Mouse (Mus musculus): Measurements from ENCODE around the gene Upb1. TPM values are rescaled to one million over a fixed set of nuclear protein-coding genes. Genes with fewer than 3 reads are reported as not detected.
"Not testable (repeated sequence)": the region's sequence is repeated elsewhere in the genome, so short reads cannot be mapped to it uniquely, and the experiment has no call there.

Gene Upb1
- polyA plus RNA-seq, 1 experiment from 2014 or later, result 1.0 TPM

DNA sequence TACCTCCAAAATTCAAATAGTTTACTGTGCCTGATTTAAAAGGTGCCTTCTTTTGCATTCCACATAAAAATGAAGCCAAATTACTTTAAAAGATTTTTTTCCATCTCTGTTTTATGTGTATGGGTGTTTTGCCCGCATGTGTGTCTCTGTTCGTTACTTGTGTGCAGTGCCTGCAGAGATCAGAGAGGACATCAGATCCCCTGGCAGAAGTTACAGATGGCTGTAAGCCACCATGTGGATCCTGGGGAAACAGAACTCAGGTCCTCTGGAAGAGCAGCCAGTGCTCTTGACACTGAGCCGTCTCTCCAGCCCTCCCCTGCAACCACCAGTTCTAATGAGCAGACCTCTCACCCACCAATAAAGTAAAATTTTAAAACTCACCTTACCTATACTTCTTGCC is 61.8 kb downstream of the Upb1 start:
- ATAC-seq (ENCODE audit: insufficient number of reproducible peaks, insufficient read depth, low FRiP score, low TSS enrichment, low read depth), result no peak
- Histone ChIP-seq H3K27me3 (no peaks in the 10 kb centered on the region), H3K27ac (no peak overlapping the region), H3K4me1 (peaks cover 16% of the 10 kb centered on the region), H3K36me3 (no peaks in the 10 kb centered on the region), H3K4me3 (no peak overlapping the region), H3K9ac (no peak overlapping the region), H3K9me3 (no peaks in the 10 kb centered on the region), H3K4me2 (no peak overlapping the region)
- 77% methylated on average over 3 of the region's 3 CpGs for WGBS

- WGBS, result 30% methylated on average over 6 of the region's 6 CpGs
- Histone ChIP-seq H3K9ac (no peak overlapping the region; the same call in 1 of the 2 replicates), H3K27me3 (no peaks in the 10 kb centered on the region), H3K4me1 (peaks cover 16% of the 10 kb centered on the region), H3K36me3 (no peaks in the 10 kb centered on the region), H3K27ac (peak overlapping the region; percentile 86), H3K4me3 (no peak overlapping the region), H3K9me3 (no peaks in the 10 kb centered on the region), H3K4me2 (peak overlapping the region; percentile 31)
- ATAC-seq (ENCODE audit: insufficient number of reproducible peaks, insufficient read depth, low FRiP score, low TSS enrichment, low read depth), result 0 out of 2 replicates have a peak, but pooled peaks have one; percentile 26
These were observed 65.1 kb downstream of the Upb1 start for GRCm38 (mm10) chr10:75465781-75466550.

- no peak overlapping the region for H3K9ac ChIP-seq
- H3K9me3 ChIP-seq, result no peaks in the 10 kb centered on the region
- H3K27ac ChIP-seq, result no peak overlapping the region
- H3K4me2 ChIP-seq, result no peak overlapping the region
- H3K36me3 ChIP-seq, result no peaks in the 10 kb centered on the region
- 80% methylated on average over 8 of the region's 8 CpGs for WGBS
- peaks cover 7% of the 10 kb centered on the region; the same call in 1 of the 2 replicates for H3K4me1 ChIP-seq
- ATAC-seq (ENCODE audit: insufficient number of reproducible peaks, insufficient read depth, low FRiP score, low TSS enrichment, low read depth), result no peak
- no peak overlapping the region for H3K4me3 ChIP-seq
- H3K27me3 ChIP-seq, result no peaks in the 10 kb centered on the region
These were observed 72.5 kb downstream of the Upb1 start for GRCm38 (mm10) chr10:75473411-75473810.

- H3K27ac ChIP-seq, result no peak overlapping the region
- H3K27me3 ChIP-seq, result no peaks in the 10 kb centered on the region
- no peak overlapping the region for H3K4me2 ChIP-seq
- ATAC-seq (ENCODE audit: insufficient number of reproducible peaks, insufficient read depth, low FRiP score, low TSS enrichment, low read depth), result no peak
- H3K36me3 ChIP-seq, result no peaks in the 10 kb centered on the region
- no peaks in the 10 kb centered on the region for H3K9me3 ChIP-seq
- H3K9ac ChIP-seq, result no peak overlapping the region
- H3K4me3 ChIP-seq, result no peak overlapping the region
- WGBS, result 33% methylated on average over 5 of the region's 5 CpGs
- peaks cover 7% of the 10 kb centered on the region; the same call in 1 of the 2 replicates for H3K4me1 ChIP-seq
These were observed 73.7 kb downstream of the Upb1 start for GRCm38 (mm10) chr10:75474571-75474970.

DNA sequence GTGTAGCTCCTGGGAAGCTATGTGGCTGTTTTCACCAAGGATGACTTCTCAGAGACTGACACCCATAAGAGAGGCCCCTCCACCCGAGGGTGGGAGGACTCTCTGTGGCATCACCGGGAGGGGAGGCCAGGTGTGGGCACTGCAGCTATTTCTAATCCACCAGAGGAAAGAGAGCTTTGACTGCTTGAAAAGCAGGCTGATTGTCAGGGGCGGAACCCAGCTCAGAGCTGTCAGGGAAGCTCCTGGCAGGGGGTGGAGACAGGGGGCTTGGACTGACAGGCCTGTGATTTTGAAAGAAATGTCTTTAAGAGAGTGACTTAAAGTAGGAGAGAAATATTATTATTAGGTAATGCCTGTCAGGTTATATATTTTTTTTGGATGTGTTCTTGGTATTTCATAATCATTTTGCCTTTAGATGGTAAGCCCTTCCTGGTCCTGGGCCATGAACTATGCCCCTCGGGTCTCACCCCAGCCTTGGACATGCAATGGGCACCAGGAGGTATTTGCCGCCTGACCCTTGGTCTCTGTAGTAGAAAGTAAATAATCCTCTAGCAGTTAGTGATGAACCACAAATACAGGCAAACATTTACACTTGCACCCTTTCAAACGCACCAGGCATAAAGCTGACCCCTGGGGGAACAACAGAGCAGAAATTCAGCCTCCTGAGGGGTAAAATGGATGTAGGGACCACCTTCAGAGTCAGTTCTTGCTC is 74.4 kb downstream of the Upb1 start:
- H3K27me3 ChIP-seq; H3K4me1 ChIP-seq; H3K36me3 ChIP-seq; H3K4me3 ChIP-seq; H3K9me3 ChIP-seq; H3K9ac ChIP-seq; ATAC-seq (ENCODE audit: insufficient number of reproducible peaks, insufficient read depth, low FRiP score, low TSS enrichment, low read depth); H3K27ac ChIP-seq; H3K4me2 ChIP-seq: not testable (repeated sequence)
- WGBS, result 32% methylated on average over 5 of the region's 6 CpGs

- ATAC-seq (ENCODE audit: insufficient number of reproducible peaks, insufficient read depth, low FRiP score, low TSS enrichment, low read depth), result no peak
- no peak overlapping the region for H3K27ac ChIP-seq
- no peaks in the 10 kb centered on the region for H3K27me3 ChIP-seq
- no peak overlapping the region for H3K4me2 ChIP-seq
- WGBS, result 69% methylated on average over 9 of the region's 9 CpGs
- no peak overlapping the region for H3K4me3 ChIP-seq
- H3K4me1 ChIP-seq, result peaks cover 7% of the 10 kb centered on the region; the same call in 1 of the 2 replicates
- no peaks in the 10 kb centered on the region; the same call in 1 of the 2 replicates for H3K9me3 ChIP-seq
- H3K36me3 ChIP-seq, result no peaks in the 10 kb centered on the region
- no peak overlapping the region for H3K9ac ChIP-seq
These were observed 76.1 kb downstream of the Upb1 start for GRCm38 (mm10) chr10:75477034-75477433.

DNA sequence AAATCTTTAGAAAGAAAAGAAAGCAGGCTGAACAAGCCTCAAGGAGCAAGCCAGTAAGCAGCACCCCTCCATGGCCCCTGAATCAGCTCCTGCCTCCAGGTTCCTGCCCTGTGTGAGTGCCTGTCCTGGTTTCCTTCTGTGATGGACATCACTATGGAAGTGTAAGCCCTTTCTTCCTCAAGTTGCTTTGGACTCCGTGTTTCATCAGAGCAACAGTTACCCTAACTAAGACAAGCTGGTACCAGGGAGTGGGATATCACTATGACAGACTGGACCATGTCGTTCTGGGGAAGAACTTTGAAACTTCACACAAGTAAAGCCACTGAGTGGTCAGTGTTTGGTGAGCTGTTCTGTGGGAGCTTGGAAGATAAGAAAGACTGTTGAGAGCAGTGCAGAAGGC is 79.0 kb downstream of the Upb1 start:
- H3K9ac ChIP-seq, result no peak overlapping the region
- 87% methylated on average over 2 of the region's 2 CpGs for WGBS
- no peaks in the 10 kb centered on the region for H3K27me3 ChIP-seq
- peaks cover 7% of the 10 kb centered on the region; the same call in 1 of the 2 replicates for H3K4me1 ChIP-seq
- H3K27ac ChIP-seq, result no peak overlapping the region
- no peaks in the 10 kb centered on the region for H3K36me3 ChIP-seq
- H3K9me3 ChIP-seq, result no peaks in the 10 kb centered on the region; the same call in 1 of the 2 replicates
- H3K4me3 ChIP-seq, result no peak overlapping the region
- H3K4me2 ChIP-seq, result no peak overlapping the region
- ATAC-seq (ENCODE audit: insufficient number of reproducible peaks, insufficient read depth, low FRiP score, low TSS enrichment, low read depth), result no peak

DNA sequence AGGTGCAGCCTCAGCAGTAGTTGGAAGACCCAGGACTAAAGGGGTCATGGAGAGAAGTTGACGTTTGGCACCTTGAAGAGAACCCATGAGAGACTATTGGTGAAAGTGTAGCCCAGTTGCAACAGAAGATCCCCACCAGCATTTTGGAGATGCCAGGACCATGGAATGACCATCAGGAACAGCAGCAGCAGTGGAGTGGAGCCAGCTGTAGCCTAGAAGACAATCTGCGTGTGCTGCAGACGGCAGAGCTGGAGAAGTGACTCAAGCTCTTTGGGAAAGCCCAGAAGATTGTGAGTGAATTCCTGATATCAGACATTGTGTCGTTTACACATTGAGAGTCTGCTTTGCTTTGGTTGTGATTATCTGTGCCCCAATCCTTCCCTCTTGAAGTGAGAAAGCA is 80.8 kb downstream of the Upb1 start:
- Histone ChIP-seq H3K4me3 (no peak overlapping the region), H3K4me1 (peaks cover 5% of the 10 kb centered on the region; the same call in 1 of the 2 replicates), H3K4me2 (no peak overlapping the region), H3K9me3 (no peaks in the 10 kb centered on the region; the same call in 1 of the 2 replicates), H3K9ac (no peak overlapping the region), H3K27ac (no peak overlapping the region), H3K27me3 (no peaks in the 10 kb centered on the region), H3K36me3 (no peaks in the 10 kb centered on the region)
- 83% methylated on average over 4 of the region's 4 CpGs for WGBS
- no peak for ATAC-seq (ENCODE audit: insufficient number of reproducible peaks, insufficient read depth, low FRiP score, low TSS enrichment, low read depth)

- Histone ChIP-seq H3K36me3 (no peaks in the 10 kb centered on the region), H3K9me3 (no peaks in the 10 kb centered on the region; the same call in 1 of the 2 replicates), H3K9ac (no peak overlapping the region), H3K27me3 (no peaks in the 10 kb centered on the region), H3K27ac (no peak overlapping the region), H3K4me2 (no peak overlapping the region), H3K4me3 (no peak overlapping the region), H3K4me1 (no peaks in the 10 kb centered on the region)
- no peak for ATAC-seq (ENCODE audit: insufficient number of reproducible peaks, insufficient read depth, low FRiP score, low TSS enrichment, low read depth)
- 84% methylated on average over 5 of the region's 5 CpGs for WGBS
These were observed 81.4 kb downstream of the Upb1 start for GRCm38 (mm10) chr10:75482271-75482670.

DNA sequence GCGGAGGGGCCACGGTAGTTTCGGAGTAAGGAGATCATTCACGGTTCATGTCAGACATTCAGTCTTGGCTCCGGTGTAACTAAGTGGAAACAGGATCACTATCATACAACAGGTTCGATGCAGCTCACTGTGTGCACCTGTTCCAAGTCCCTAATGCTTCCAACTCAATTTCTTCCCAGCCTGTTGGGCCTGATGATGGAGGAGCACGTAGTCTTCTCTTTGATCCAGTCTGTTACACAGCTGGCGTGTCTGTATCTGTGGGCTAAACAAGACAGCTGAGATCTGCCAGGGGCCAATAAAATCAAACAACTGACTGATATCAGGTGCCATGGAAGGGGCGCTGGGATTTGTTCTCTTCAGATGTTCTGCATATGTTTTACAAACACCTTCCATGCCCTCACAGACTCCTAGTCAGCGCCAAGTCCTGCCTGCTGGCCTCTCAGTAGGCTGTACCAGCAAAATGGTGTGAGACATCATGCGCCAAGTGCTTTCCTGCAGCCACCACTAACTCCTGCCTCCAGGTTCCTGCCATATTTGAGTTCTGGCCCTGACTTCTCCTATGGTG is 82.1 kb downstream of the Upb1 start:
- H3K4me3 ChIP-seq, result no peak overlapping the region
- H3K36me3 ChIP-seq, result no peaks in the 10 kb centered on the region
- WGBS, result 78% methylated on average over 11 of the region's 11 CpGs
- H3K4me1 ChIP-seq, result no peaks in the 10 kb centered on the region
- no peaks in the 10 kb centered on the region; the same call in 1 of the 2 replicates for H3K9me3 ChIP-seq
- no peak overlapping the region for H3K9ac ChIP-seq
- no peak overlapping the region for H3K4me2 ChIP-seq
- ATAC-seq (ENCODE audit: insufficient number of reproducible peaks, insufficient read depth, low FRiP score, low TSS enrichment, low read depth), result no peak
- no peaks in the 10 kb centered on the region for H3K27me3 ChIP-seq
- no peak overlapping the region for H3K27ac ChIP-seq

- no peak overlapping the region for H3K27ac ChIP-seq
- no peaks in the 10 kb centered on the region for H3K36me3 ChIP-seq
- ATAC-seq (ENCODE audit: insufficient number of reproducible peaks, insufficient read depth, low FRiP score, low TSS enrichment, low read depth), result no peak
- no peak overlapping the region for H3K4me2 ChIP-seq
- no peak overlapping the region for H3K4me3 ChIP-seq
- no peak overlapping the region for H3K9ac ChIP-seq
- no peaks in the 10 kb centered on the region for H3K4me1 ChIP-seq
- H3K9me3 ChIP-seq, result no peaks in the 10 kb centered on the region; the same call in 1 of the 2 replicates
- no peaks in the 10 kb centered on the region for H3K27me3 ChIP-seq
- 86% methylated on average over 6 of the region's 6 CpGs for WGBS
These were observed 83.2 kb downstream of the Upb1 start for GRCm38 (mm10) chr10:75484066-75484465.
